Mouse (Mus musculus): ENCODE measurements around the gene Iqschfp. TPM values are rescaled to one million over a fixed set of nuclear protein-coding genes. Genes with fewer than 3 reads are reported as not detected.
A peak's percentile ranks its signal among the peaks of the same experiment; 100 is the strongest.

The Iqschfp gene
- total and polyA plus RNA-seq, 2 experiments = not detected

GRCm38 (mm10) chr3:68491516-68491915, 599.5 kb downstream of the Iqschfp start:
- Histone ChIP-seq H3K27ac (replicated peaks; ENCODE audit: insufficient read depth, low read depth, low read length) (no peak overlapping the region; the same call in 1 of the 2 replicates), H3K9ac (ENCODE audit: low read depth, low read length) (no peak overlapping the region), H3K4me1 (ENCODE audit: control insufficient read depth, insufficient read depth, low read length) (peaks cover 7% of the 10 kb centered on the region), H3K36me3 (ENCODE audit: control insufficient read depth, insufficient read depth, low read length) (no peaks in the 10 kb centered on the region), H3K4me3 (ENCODE audit: insufficient read depth, low read depth, low read length) (no peak overlapping the region), H3K79me2 (ENCODE audit: control insufficient read depth, insufficient read depth, low read length) (no peaks in the 10 kb centered on the region), H3K27me3 (ENCODE audit: control insufficient read depth, insufficient read depth, low read length) (peaks cover 16% of the 10 kb centered on the region)
- TF ChIP-seq CTCF (IDR thresholded peaks at IDR 0.05; ENCODE audit: low read depth, low read length) (no peak), POLR2A (IDR thresholded peaks at IDR 0.05; ENCODE audit: extremely low read depth, insufficient read depth, low read length) (no peak)
- 74% methylated on average over 6 of the region's 6 CpGs for WGBS
- no peak for DNase-seq (ENCODE audit: extremely low read depth, low read depth, low spot score)

GRCm38 (mm10) chr3:68492066-68492465, 600.0 kb downstream of the Iqschfp start:
- no peak for DNase-seq (ENCODE audit: extremely low read depth, low read depth, low spot score)
- peaks cover 16% of the 10 kb centered on the region for H3K27me3 ChIP-seq (ENCODE audit: control insufficient read depth, insufficient read depth, low read length)
- H3K36me3 ChIP-seq (ENCODE audit: control insufficient read depth, insufficient read depth, low read length) = no peaks in the 10 kb centered on the region
- no peak overlapping the region for H3K4me3 ChIP-seq (ENCODE audit: insufficient read depth, low read depth, low read length)
- 62% methylated on average over 1 of the region's 1 CpGs for WGBS
- H3K4me1 ChIP-seq (ENCODE audit: control insufficient read depth, insufficient read depth, low read length) = peaks cover 7% of the 10 kb centered on the region
- no peak overlapping the region for H3K9ac ChIP-seq (ENCODE audit: low read depth, low read length)
- H3K27ac ChIP-seq (replicated peaks; ENCODE audit: insufficient read depth, low read depth, low read length) = peak overlapping the region; percentile 61
- no peaks in the 10 kb centered on the region for H3K79me2 ChIP-seq (ENCODE audit: control insufficient read depth, insufficient read depth, low read length)
- TF ChIP-seq CTCF (IDR thresholded peaks at IDR 0.05; ENCODE audit: low read depth, low read length) = no peak

GRCm38 (mm10) chr3:68492513-68492912, 600.5 kb downstream of the Iqschfp start:
- no peaks in the 10 kb centered on the region for H3K36me3 ChIP-seq (ENCODE audit: control insufficient read depth, insufficient read depth, low read length)
- H3K27ac ChIP-seq (replicated peaks; ENCODE audit: insufficient read depth, low read depth, low read length) = peak overlapping the region; percentile 85
- TF ChIP-seq CTCF (IDR thresholded peaks at IDR 0.05; ENCODE audit: low read depth, low read length) (no peak), POLR2A (IDR thresholded peaks at IDR 0.05; ENCODE audit: extremely low read depth, insufficient read depth, low read length) (no peak)
- no peak overlapping the region for H3K9ac ChIP-seq (ENCODE audit: low read depth, low read length)
- H3K79me2 ChIP-seq (ENCODE audit: control insufficient read depth, insufficient read depth, low read length) = no peaks in the 10 kb centered on the region
- no peak for DNase-seq (ENCODE audit: extremely low read depth, low read depth, low spot score)
- no peak overlapping the region for H3K4me3 ChIP-seq (ENCODE audit: insufficient read depth, low read depth, low read length)
- peaks cover 7% of the 10 kb centered on the region for H3K4me1 ChIP-seq (ENCODE audit: control insufficient read depth, insufficient read depth, low read length)
- WGBS = 73% methylated on average over 3 of the region's 3 CpGs
- peaks cover 16% of the 10 kb centered on the region for H3K27me3 ChIP-seq (ENCODE audit: control insufficient read depth, insufficient read depth, low read length)

- H3K36me3 ChIP-seq (ENCODE audit: control insufficient read depth, insufficient read depth, low read length) = no peaks in the 10 kb centered on the region
- peak overlapping the region; percentile 100 for H3K4me3 ChIP-seq (ENCODE audit: insufficient read depth, low read depth, low read length)
- TF ChIP-seq POLR2A (IDR thresholded peaks at IDR 0.05; ENCODE audit: extremely low read depth, insufficient read depth, low read length) (no peak), CTCF (IDR thresholded peaks at IDR 0.05; ENCODE audit: low read depth, low read length) (no peak)
- no peaks in the 10 kb centered on the region for H3K79me2 ChIP-seq (ENCODE audit: control insufficient read depth, insufficient read depth, low read length)
- peaks cover 7% of the 10 kb centered on the region for H3K4me1 ChIP-seq (ENCODE audit: control insufficient read depth, insufficient read depth, low read length)
- H3K27ac ChIP-seq (replicated peaks; ENCODE audit: insufficient read depth, low read depth, low read length) = peak overlapping the region; percentile 85
- 14% methylated on average over 12 of the region's 12 CpGs for WGBS
- H3K27me3 ChIP-seq (ENCODE audit: control insufficient read depth, insufficient read depth, low read length) = peaks cover 16% of the 10 kb centered on the region
- peak overlapping the region; percentile 96 for H3K9ac ChIP-seq (ENCODE audit: low read depth, low read length)
- peak; percentile 16 for DNase-seq (ENCODE audit: extremely low read depth, low read depth, low spot score)
Observed at GRCm38 (mm10) chr3:68493170-68493585, 601.1 kb downstream of the Iqschfp start.

GRCm38 (mm10) chr3:68493586-68494295, 601.7 kb downstream of the Iqschfp start:
- TF ChIP-seq CTCF (IDR thresholded peaks at IDR 0.05; ENCODE audit: low read depth, low read length) (no peak), POLR2A (IDR thresholded peaks at IDR 0.05; ENCODE audit: extremely low read depth, insufficient read depth, low read length) (peak; percentile 28; the same call in 1 of the 2 replicates)
- Histone ChIP-seq H3K36me3 (ENCODE audit: control insufficient read depth, insufficient read depth, low read length) (no peaks in the 10 kb centered on the region), H3K79me2 (ENCODE audit: control insufficient read depth, insufficient read depth, low read length) (no peaks in the 10 kb centered on the region), H3K27me3 (ENCODE audit: control insufficient read depth, insufficient read depth, low read length) (peaks cover 16% of the 10 kb centered on the region), H3K4me1 (ENCODE audit: control insufficient read depth, insufficient read depth, low read length) (peaks cover 7% of the 10 kb centered on the region), H3K27ac (replicated peaks; ENCODE audit: insufficient read depth, low read depth, low read length) (peak overlapping the region; percentile 85), H3K4me3 (ENCODE audit: insufficient read depth, low read depth, low read length) (peak overlapping the region; percentile 100), H3K9ac (ENCODE audit: low read depth, low read length) (peak overlapping the region; percentile 96)
- DNase-seq (ENCODE audit: extremely low read depth, low read depth, low spot score) = no peak
- WGBS = 1% methylated on average over 61 of the region's 70 CpGs
